Mouse (Mus musculus): ENCODE results near the gene Bloc1s3. TPM values are rescaled to one million over a fixed set of nuclear protein-coding genes. Genes with fewer than 3 reads are reported as not detected.

Bloc1s3 gene
- polyA plus RNA-seq, 1 experiment from 2014 or later: 3.9 TPM

- peak overlapping the region; percentile 80 for H3K27ac ChIP-seq
- H3K36me3 ChIP-seq (replicated peaks): peaks cover 9% of the 10 kb centered on the region
- H3K4me3 ChIP-seq (replicated peaks): peak overlapping the region; percentile 96
- WGBS: 0% methylated on average over 24 of the region's 31 CpGs
- peaks cover 14% of the 10 kb centered on the region for H3K27me3 ChIP-seq
- H3K4me2 ChIP-seq: peak overlapping the region; percentile 98
- no peaks in the 10 kb centered on the region for H3K9me3 ChIP-seq
- H3K4me1 ChIP-seq: peaks cover 31% of the 10 kb centered on the region
- ATAC-seq (ENCODE audit: low FRiP score): peak; percentile 78
- peak overlapping the region; percentile 93 for H3K9ac ChIP-seq
Observed at GRCm38 (mm10) chr7:19458072-19458486, 50.1 kb downstream of the Bloc1s3 start.

GRCm38 (mm10) chr7:19457414-19458071 is 50.6 kb downstream of the Bloc1s3 start:
- peak overlapping the region; percentile 96 for H3K4me3 ChIP-seq (replicated peaks)
- peak overlapping the region; percentile 98 for H3K4me2 ChIP-seq
- ATAC-seq (ENCODE audit: low FRiP score): no peak
- H3K9me3 ChIP-seq: no peaks in the 10 kb centered on the region
- WGBS: 9% methylated on average over 14 of the region's 14 CpGs
- H3K4me1 ChIP-seq: peaks cover 31% of the 10 kb centered on the region
- H3K27ac ChIP-seq: peak overlapping the region; percentile 80; the same call in 1 of the 2 replicates
- H3K9ac ChIP-seq: peak overlapping the region; percentile 93
- peaks cover 9% of the 10 kb centered on the region for H3K36me3 ChIP-seq (replicated peaks)
- H3K27me3 ChIP-seq: peaks cover 10% of the 10 kb centered on the region

GRCm38 (mm10) chr7:19456628-19457027 is 51.5 kb downstream of the Bloc1s3 start:
- Histone ChIP-seq H3K4me2 (peak overlapping the region; percentile 98), H3K9me3 (no peaks in the 10 kb centered on the region), H3K9ac (no peak overlapping the region), H3K27me3 (peaks cover 6% of the 10 kb centered on the region; the same call in 1 of the 2 replicates), H3K4me3 (replicated peaks) (0 out of 2 replicates have a peak overlapping the region, but pooled peaks have one; percentile 96), H3K36me3 (replicated peaks) (peaks cover 18% of the 10 kb centered on the region), H3K4me1 (peaks cover 31% of the 10 kb centered on the region), H3K27ac (no peak overlapping the region)
- no peak for ATAC-seq (ENCODE audit: low FRiP score)
- 96% methylated on average over 7 of the region's 7 CpGs for WGBS

- Histone ChIP-seq H3K4me3 (replicated peaks) (no peak overlapping the region), H3K36me3 (replicated peaks) (peaks cover 25% of the 10 kb centered on the region), H3K27ac (no peak overlapping the region), H3K27me3 (peaks cover 6% of the 10 kb centered on the region; the same call in 1 of the 2 replicates), H3K4me2 (no peak overlapping the region), H3K9me3 (no peaks in the 10 kb centered on the region), H3K4me1 (peaks cover 31% of the 10 kb centered on the region), H3K9ac (no peak overlapping the region)
- WGBS: 86% methylated on average over 11 of the region's 11 CpGs
- ATAC-seq (ENCODE audit: low FRiP score): no peak
Observed at GRCm38 (mm10) chr7:19455819-19456495, 52.2 kb downstream of the Bloc1s3 start.

- ATAC-seq (ENCODE audit: low FRiP score): no peak
- Histone ChIP-seq H3K4me2 (no peak overlapping the region), H3K9me3 (no peaks in the 10 kb centered on the region), H3K36me3 (replicated peaks) (peaks cover 30% of the 10 kb centered on the region), H3K27ac (no peak overlapping the region), H3K4me3 (replicated peaks) (no peak overlapping the region), H3K27me3 (0 out of 2 replicates have a peak, but pooled peaks cover 3% of the 10 kb centered on the region), H3K9ac (no peak overlapping the region), H3K4me1 (peaks cover 31% of the 10 kb centered on the region)
- WGBS: 91% methylated on average over 4 of the region's 4 CpGs
Observed at GRCm38 (mm10) chr7:19455186-19455585, 53.0 kb downstream of the Bloc1s3 start.

Other genes with a start within 250 kb of the Bloc1s3 start
- gene Vasp, start 236.6 kb downstream of the Bloc1s3 start, polyA plus RNA-seq (2016; fragmentation: Nextera tagmentation; extraction: Ambion mirVana): 42.4 and 43.0 TPM in 2 replicates
- 0.19 TPM in 1 of 2 replicates, not detected in the other for gene Ppm1n, start 228.3 kb downstream of the Bloc1s3 start, polyA plus RNA-seq (2016; fragmentation: Nextera tagmentation; extraction: Ambion mirVana)
- gene Rtn2, start 225.7 kb downstream of the Bloc1s3 start, polyA plus RNA-seq (2016; fragmentation: Nextera tagmentation; extraction: Ambion mirVana): 70.3 and 74.1 TPM in 2 replicates
- gene Fosb, start 198.3 kb downstream of the Bloc1s3 start, polyA plus RNA-seq (2016; fragmentation: Nextera tagmentation; extraction: Ambion mirVana): 0.24 TPM in 1 of 2 replicates, not detected in the other
- 89.7 and 100 TPM in 2 replicates for gene Ercc1, start 163.6 kb downstream of the Bloc1s3 start, polyA plus RNA-seq (2016; fragmentation: Nextera tagmentation; extraction: Ambion mirVana)
- 24.7 and 24.8 TPM in 2 replicates for gene Cd3eap, start 148.9 kb downstream of the Bloc1s3 start, polyA plus RNA-seq (2016; fragmentation: Nextera tagmentation; extraction: Ambion mirVana)
- 4.8 and 5.3 TPM in 2 replicates for gene Ppp1r13l, start 148.6 kb downstream of the Bloc1s3 start, polyA plus RNA-seq (2016; fragmentation: Nextera tagmentation; extraction: Ambion mirVana)
- gene Ercc2, start 126.4 kb downstream of the Bloc1s3 start, polyA plus RNA-seq (2016; fragmentation: Nextera tagmentation; extraction: Ambion mirVana): 23.3 and 23.7 TPM in 2 replicates
- gene Klc3, start 104.3 kb downstream of the Bloc1s3 start, polyA plus RNA-seq (2016; fragmentation: Nextera tagmentation; extraction: Ambion mirVana): 2.8 and 5.4 TPM in 2 replicates
- not detected in 2 replicates for gene Ckm, start 103.6 kb downstream of the Bloc1s3 start, polyA plus RNA-seq (2016; fragmentation: Nextera tagmentation; extraction: Ambion mirVana)
- 14.0 and 14.3 TPM in 2 replicates for gene Mark4, start 49.5 kb downstream of the Bloc1s3 start, polyA plus RNA-seq (2016; fragmentation: Nextera tagmentation; extraction: Ambion mirVana)
- gene Exoc3l2, start 45.0 kb downstream of the Bloc1s3 start, polyA plus RNA-seq (2016; fragmentation: Nextera tagmentation; extraction: Ambion mirVana): 0.51 and 0.69 TPM in 2 replicates
- gene Trappc6a, start within 50 bp of the Bloc1s3 start, polyA plus RNA-seq (2016; fragmentation: Nextera tagmentation; extraction: Ambion mirVana): 43.6 and 47.5 TPM in 2 replicates
- 0.17 TPM in 1 of 2 replicates, not detected in the other for gene Nkpd1, start 9.5 kb upstream of the Bloc1s3 start, polyA plus RNA-seq (2016; fragmentation: Nextera tagmentation; extraction: Ambion mirVana)
- 34.9 and 35.4 TPM in 2 replicates for gene Ppp1r37, start 54.7 kb upstream of the Bloc1s3 start, polyA plus RNA-seq (2016; fragmentation: Nextera tagmentation; extraction: Ambion mirVana)
- gene Zfp296, start 68.9 kb upstream of the Bloc1s3 start, polyA plus RNA-seq (2016; fragmentation: Nextera tagmentation; extraction: Ambion mirVana): 0.18 and 0.34 TPM in 2 replicates
- gene Gemin7, start 69.2 kb upstream of the Bloc1s3 start, polyA plus RNA-seq (2016; fragmentation: Nextera tagmentation; extraction: Ambion mirVana): 120 and 125 TPM in 2 replicates
- 66.3 and 67.6 TPM in 2 replicates for gene Clasrp, start 96.1 kb upstream of the Bloc1s3 start, polyA plus RNA-seq (2016; fragmentation: Nextera tagmentation; extraction: Ambion mirVana)
- gene Relb, start 121.1 kb upstream of the Bloc1s3 start, polyA plus RNA-seq (2016; fragmentation: Nextera tagmentation; extraction: Ambion mirVana): 3.3 and 3.6 TPM in 2 replicates
- gene Clptm1, start 156.7 kb upstream of the Bloc1s3 start, polyA plus RNA-seq (2016; fragmentation: Nextera tagmentation; extraction: Ambion mirVana): 85.6 and 87.6 TPM in 2 replicates
- gene Apoc2, start 169.6 kb upstream of the Bloc1s3 start, polyA plus RNA-seq (2016; fragmentation: Nextera tagmentation; extraction: Ambion mirVana): not detected in 2 replicates
- not detected in 2 replicates for gene Gm44805, start 173.1 kb upstream of the Bloc1s3 start, polyA plus RNA-seq (2016; fragmentation: Nextera tagmentation; extraction: Ambion mirVana)
- gene Apoc4, start 173.1 kb upstream of the Bloc1s3 start, polyA plus RNA-seq (2016; fragmentation: Nextera tagmentation; extraction: Ambion mirVana): not detected in 2 replicates
- gene Apoc1, start 184.3 kb upstream of the Bloc1s3 start, polyA plus RNA-seq (2016; fragmentation: Nextera tagmentation; extraction: Ambion mirVana): 0.73 and 1.2 TPM in 2 replicates
- 115 and 128 TPM in 2 replicates for gene Apoe, start 190.8 kb upstream of the Bloc1s3 start, polyA plus RNA-seq (2016; fragmentation: Nextera tagmentation; extraction: Ambion mirVana)
- gene Tomm40, start 207.1 kb upstream of the Bloc1s3 start, polyA plus RNA-seq (2016; fragmentation: Nextera tagmentation; extraction: Ambion mirVana): 136 and 149 TPM in 2 replicates
- gene Nectin2, start 242.1 kb upstream of the Bloc1s3 start, polyA plus RNA-seq (2016; fragmentation: Nextera tagmentation; extraction: Ambion mirVana): 45.9 and 47.3 TPM in 2 replicates